Mouse (Mus musculus) kidney, postnatal 14 days (tissue): ENCODE results near the gene Alyref2.
"Not testable (repeated sequence)": the region's sequence is repeated elsewhere in the genome, so short reads cannot be mapped to it uniquely, and the experiment has no call there.

Experiments used
- DNase-seq: peaks from one replicate; pipeline ENCODE4 v3.0.0; 2022; ENCODE audit warnings: mixed read lengths

The Alyref2 gene

DNA sequence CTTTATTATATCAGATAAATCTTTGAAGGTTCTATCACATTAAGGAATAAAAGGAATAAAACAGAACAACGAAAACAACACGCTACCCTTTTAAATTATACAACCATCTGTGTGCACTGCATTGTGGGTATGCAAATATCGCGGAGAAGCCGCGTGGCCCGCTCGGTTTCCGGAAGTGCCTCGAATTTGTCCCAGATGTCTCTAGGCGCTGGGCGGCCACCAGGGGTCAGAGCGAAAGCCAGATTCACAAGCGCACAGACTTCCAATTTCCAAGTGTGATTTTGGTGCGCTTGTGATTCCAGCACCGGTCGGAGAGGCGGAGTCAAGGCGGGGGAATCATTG is at the start of gene Alyref2:
Gene Alyref2, plus strand, starts transcription at position 229 of the 342 bp plus-strand sequence.
- DNase-seq: peak; percentile 96

DNA sequence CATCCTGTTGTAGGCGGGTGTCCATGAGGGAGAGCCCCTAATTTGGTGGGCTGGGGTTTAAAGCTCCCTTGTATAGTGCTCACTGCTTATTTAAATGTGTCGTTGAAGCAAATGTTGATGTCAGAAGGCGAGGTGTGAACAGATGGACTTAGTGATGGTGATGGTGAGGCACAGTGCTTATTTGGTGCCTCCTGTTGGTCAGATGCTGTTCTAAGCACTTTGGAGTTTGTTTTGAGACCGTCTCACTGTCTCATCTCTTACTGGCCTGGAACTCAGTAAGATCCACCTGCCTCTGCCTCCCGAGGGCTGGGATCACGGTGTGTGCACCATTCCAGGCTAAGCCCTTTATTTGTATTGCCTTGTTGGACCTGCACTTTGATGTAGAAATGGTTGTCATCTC is 48.4 kb upstream of the Alyref2 start:
- DNase-seq: no peak

DNA sequence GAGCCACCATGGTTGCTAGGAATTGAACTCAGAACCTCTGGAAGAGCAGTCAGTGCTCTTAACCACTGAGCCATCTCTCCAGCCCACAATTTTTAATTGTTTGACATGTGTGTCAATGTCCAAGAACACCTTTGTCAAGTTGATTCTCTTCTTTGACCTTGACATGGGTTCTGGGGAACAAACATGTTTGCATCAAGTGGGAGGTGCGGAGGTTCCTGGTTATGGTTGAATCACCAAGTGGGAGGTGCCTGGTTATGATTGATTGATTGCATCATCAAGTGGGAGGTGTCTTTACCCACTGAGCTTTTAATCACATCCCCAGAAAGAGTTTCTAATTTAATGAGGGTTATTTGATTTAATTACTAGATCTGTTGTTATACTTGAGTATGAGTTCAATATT is 45.7 kb upstream of the Alyref2 start:
- DNase-seq: no peak

DNA sequence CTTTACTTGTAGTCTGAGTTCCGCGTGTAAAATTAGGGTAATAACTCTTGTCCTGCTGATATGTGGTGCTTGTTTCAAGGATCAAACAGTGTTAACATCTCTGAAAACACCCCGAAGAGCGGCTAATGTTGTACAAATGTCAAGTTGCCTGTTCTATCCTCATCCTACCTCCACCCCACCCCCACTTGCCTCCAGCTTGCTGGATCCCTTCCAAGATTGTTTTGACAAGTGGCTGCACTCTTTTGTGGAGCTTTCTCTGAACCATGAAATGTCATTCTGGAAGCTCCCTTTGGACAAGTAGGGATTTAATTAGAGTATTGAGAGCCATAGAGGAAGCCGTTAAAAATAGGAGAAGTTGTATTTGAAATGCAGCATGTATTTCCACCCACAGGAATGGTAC is 43.5 kb upstream of the Alyref2 start:
- peak; percentile 56 for DNase-seq

DNA sequence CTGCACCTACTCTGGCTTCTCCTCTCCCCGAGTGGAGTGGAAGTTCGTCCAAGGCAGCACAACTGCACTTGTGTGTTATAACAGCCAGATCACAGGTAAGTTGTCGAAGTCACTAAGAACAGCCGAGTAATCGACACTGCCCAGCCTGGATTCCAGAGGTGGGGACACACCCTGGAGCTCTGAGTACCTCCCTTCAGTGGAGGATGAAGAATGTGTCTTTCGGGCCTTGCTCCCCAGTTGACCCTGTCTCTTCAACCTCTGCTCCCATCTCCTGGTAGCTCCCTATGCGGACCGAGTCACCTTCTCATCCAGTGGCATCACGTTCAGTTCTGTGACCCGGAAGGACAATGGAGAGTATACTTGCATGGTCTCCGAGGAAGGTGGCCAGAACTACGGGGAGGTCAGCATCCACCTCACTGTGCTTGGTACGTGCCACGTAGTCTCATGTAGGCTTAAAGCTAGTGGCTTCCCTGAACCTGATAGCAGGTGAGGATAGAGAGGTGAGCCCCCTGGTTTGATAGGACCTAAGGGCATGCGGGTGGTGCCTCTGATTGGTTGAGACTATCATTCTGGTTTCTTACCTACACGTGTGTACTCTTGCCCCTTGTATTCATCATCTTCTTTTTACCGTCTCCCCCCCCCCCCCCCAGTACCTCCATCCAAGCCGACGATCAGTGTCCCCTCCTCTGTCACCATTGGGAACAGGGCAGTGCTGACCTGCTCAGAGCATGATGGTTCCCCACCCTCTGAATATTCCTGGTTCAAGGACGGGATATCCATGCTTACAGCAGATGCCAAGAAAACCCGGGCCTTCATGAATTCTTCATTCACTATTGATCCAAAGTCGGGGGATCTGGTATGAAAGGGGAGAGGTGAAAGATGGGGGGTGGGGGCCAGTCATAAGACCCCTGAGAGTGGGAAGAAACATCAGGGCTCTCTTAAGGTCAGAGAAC is 42.5 kb upstream of the Alyref2 start:
- DNase-seq: no peak

DNA sequence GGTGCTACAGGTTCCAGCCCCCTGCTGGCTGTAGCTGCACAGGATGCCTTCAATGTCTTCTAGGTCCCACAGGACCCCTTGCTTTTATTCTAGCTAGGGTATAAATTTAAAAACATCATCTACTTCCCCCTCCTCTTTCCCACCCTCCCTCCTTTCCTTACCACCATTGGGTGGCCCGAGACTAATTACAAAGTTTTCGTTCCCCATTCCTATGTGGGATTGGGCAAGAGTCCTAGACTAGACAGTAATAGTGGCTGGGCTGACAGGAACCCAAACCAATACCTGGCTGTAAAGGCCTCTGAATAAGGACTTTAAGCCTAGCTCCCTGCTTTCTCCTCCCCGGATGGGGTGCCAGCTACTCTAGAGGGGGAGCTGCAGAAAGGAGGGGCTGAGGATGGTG is 40.1 kb upstream of the Alyref2 start:
- DNase-seq: no peak

DNA sequence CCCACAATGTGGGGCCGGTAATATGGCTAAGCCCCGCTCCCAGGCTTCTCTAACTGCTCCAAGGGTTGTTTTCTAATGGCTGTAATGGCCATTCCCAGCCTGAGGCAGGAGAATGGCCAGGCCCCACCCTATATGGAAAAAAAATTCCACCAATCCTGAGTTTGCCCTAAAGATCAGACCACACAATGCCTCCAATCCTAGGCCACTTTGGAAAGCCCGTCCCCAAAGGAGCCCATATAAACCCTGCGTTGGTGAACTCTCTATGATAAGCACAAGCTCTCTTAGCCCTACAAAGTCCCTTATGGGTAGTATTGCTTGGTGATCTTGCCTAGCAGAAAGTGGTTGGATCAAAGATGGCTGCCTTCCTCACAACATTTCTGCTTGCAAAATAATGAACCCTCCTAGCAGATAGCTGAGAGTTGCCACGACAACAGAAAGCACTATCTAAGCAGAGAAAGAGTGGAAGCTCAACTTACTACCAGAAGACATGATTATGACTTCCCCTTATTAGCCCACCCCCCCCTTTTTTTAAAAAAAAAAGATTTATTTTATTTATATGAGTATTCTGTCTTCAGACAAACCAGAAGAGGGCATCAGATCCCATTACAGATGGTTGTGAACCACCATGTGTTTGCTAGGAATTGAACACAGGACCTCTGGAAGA is 37.4 kb upstream of the Alyref2 start:
- no peak for DNase-seq

DNA sequence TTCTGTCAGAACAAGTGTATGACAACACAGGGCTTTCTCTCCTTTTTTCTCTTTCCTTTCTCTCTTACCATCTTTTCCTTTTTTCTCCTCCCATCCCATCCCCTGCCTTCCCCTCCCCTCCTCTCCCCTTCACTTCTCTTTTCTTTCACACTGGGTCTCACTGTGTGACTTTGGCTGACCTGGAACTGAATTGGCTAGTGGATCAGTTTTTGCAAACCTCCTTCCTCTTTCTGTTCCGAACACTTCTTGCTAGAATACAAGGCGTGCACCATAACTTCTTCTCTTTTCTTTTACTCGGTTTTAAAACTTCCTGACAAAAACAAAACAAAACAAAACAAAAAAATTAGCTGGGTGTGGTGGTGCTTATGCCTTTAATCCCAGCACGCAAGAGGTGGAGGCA is 36.7 kb upstream of the Alyref2 start:
- no peak for DNase-seq

DNA sequence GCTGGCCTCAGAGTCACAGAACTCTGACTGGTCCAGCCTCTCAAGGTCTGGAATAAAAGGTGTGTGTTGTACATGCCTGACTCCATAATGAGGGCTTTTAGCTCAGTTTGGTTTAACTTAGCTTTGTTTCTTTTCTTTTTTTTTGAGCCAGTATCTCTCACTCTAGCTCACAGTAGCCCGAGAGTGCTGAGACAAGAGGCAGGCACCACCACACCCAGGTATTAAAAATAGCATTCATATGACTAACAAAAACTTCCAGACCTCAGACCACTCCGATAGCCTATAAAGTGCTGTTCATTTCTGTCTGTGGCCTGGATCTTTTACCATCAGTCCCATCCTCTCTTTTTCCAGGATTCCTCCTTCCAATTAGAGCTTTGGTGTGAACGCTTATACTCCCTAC is 33.6 kb upstream of the Alyref2 start:
- DNase-seq: no peak

DNA sequence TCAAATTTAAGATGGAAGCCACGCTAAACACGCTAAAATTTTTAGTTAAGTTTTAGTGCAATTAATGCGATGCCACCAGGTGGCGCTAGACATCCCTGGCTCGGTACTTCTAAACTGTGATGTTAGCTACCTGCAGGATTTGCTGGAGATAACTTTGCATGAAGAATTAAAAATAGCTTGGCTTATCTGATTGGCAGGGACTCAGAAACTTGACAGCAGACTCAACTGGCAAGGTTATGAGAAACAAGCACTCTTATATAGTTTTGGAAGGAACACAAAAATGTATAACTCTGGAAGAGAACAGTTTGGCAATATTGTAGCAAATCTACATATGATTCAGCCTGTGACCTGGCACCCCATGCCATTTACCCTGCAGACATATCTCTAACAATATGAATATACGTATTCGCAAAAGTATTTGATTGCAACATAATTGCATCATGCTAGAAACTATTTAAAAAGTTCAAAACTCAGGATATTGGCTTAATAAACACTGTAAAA is 32.9 kb upstream of the Alyref2 start:
- peak; percentile 73 for DNase-seq

DNA sequence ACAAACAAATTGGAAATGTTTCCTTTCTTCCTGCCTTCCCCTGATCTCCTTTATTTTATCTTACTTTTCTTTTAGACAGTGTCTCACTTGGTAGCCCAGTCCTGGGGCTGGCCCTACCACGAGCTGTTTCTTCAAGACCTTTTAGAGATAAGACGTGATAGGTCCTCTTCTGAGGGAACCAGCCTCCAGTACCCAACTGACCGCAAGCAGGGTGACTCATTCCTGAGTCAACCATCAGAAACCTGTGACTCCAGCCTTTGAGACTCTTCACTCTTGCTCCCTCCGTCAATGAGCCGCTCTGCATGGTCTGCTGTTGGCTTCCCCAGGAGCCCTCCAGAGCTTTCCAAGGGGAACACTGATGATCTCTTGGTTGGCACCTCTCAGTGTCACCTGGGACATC is 32.4 kb upstream of the Alyref2 start:
- DNase-seq: no peak

DNA sequence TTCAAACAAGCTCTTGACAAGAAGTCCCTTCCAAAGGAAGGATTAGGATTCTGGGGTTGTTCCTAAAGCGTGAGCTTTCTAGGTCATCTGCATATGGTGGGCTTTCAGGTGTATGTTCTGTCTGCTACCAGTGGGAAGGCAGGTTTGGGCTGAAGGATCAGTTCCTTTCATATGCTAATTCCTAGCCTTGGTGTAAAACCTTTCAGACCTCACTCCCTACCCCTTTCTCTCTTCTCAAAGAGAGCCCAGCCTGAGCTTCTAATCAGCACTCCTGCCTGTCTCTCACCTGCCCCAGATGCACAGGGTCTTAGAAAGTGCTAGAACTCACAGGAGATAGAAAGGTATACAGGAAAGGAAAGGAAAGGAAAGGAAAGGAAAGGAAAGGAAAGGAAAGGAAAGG is 31.8 kb upstream of the Alyref2 start:
- no peak for DNase-seq

DNA sequence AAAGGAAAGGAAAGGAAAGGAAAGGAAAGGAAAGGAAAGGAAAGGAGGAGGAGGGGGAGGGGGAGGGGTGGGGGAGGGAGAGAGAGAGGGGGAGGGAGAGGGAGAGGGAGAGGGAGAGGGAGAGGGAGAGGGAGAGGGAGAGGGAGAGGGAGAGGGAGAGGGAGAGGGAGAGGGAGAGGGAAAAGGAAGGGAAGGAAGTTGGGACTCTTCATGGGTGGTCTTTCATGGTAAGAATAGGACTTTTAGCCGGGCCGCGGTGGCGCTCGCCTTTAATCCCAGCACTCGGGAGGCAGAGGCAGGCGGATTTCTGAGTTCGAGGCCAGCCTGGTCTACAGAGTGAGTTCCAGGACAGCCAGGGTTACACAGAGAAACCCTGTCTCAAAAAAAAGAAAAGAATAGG is 31.3 kb upstream of the Alyref2 start:
- not testable (repeated sequence) for DNase-seq

DNA sequence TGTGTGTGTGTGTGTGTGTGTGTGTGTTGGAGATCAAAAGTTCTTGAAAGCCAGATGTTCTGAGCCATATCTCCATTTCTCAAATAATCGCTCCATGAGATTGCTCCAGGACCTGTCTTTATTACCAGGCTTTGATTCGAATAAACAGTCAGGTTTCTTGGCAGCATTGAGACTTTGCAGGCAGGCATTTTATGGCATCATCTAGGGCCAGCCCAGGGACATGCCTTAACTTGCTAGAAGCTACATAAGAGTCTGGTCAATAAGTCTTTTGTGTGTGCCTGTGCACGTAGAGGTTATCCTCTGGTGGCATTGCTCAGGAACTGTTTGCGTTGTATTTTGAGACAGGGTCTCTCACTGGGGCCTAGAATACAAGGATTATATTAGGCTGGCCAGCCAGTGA is 29.8 kb upstream of the Alyref2 start:
- DNase-seq: no peak

DNA sequence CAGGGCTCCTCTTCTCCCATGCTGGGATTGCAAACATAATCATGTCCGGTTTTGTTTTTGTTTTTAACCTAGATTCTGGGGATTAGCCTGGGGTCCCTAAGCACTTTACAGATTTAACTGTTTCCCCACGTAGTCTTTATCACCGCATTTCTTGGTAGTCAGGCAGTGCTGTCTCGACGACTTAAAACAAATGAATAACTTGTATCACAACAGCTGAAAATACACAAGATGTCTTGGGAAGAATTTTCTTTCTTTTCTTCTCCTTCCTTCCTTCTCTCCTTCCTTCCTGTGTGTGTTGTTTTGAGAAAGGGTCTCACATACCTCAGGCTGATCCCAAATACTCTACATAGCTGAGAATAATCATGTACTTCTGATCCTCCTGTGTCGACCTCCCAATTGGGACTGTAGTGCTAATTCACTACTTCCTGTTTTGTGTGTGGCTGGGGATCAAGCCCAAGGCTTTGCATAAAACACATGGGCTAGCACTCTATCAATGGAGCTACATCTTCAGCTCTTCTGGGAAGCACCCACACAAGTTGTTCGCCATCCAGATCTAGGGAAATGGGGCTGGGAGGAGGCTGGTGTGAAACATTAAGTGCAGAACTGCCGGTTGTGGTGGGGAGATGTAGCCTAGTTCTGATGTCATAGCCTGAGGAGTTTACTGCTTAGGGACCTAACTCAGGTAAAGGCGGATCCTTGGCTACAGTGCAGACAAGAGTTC is 29.2 kb upstream of the Alyref2 start:
- DNase-seq: no peak

DNA sequence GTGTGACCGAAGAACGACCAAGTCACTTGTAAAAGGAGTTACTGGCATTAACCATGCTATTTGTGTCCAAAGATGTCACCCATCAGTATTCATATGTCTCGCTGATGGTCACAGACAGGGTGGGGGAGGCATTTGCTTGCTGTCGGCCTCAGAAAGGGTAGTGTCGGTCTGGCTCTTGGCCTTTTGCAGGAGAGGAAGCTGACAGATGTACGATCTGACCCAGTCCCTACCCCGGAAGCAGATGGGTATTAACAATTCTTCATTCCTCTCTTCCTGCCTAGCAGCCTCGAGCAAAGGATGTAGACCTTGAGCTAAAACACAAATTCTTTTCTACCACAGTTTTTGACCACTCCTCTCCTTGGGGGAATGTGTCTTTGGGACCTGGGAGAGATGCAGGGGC is 26.2 kb upstream of the Alyref2 start:
- DNase-seq: no peak

DNA sequence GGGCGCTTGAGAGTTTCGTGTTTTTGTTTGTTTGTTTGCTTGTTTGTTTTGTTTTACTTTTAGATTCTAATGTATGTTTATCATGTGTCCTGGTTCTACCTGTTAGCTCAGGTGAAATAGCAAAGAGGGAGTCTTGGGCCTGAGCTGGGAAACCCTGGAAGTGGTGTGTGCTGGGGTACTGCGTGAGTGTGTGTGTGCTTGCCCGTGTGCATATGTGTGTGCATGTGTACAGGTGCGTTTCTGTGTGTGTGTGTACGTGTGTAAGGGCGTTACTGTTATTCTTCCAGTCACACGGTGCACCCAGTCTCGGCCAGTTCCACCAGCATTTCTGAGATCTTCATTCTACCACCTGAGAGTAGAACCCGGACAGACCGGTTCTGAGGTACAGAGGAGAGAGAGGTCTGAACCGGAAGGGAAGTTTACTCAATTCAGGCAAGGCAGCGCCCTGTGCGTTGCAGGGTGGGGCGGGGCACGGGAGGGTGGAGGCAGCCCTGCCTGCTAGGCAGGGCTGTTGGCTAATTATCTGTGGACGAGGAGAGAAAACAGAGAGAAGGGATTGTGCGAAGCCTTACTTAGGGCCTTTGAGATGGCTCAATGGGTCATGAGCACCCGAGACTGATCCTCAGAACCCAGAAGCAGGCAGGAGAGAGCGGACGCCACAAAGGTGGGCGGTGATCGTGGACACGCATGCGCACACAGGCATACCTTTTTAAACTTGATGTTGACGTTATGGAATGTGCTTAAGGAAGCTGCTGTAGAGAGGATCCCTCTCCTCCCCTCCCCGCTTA is 25.3 kb upstream of the Alyref2 start:
- DNase-seq: peak; percentile 41

DNA sequence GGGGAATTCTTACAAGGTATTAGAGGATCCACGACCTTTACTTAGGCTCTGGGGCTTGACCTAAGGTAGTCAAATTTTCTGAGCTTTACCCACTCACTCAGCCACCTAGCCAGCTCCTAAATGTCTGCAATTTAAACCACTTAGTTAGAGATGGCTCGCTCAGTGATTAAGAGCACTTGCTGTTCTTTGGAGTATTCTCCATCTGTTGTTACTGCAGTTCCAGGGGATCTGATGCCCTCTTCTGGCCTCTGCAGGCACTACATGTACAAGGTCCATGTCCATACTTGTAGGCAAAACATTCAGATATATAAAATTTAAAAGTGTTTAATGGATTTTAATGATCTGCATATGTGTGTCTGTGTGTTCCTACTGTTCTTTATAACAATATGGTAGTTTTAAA is 24.3 kb upstream of the Alyref2 start:
- DNase-seq: peak; percentile 82

DNA sequence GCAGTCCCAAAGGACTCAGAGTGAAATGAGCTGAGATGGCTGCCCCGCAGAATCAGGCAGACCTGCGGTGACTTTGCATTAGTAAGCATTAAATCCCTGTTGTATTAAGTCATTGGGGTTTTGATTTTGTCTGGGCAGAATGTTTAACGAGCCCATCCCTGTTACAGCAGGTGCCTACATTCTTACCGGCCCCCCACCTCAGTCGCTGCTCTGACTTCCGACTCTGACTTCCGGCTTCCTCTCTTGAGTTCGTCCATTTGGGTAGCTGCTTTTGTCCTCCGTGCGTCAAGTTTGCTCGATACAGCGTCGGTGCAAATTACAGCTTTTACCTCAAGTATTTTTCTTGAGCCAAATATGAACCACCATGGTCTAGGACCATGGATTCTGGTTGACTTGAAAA is 9.0 kb upstream of the Alyref2 start:
- no peak for DNase-seq

DNA sequence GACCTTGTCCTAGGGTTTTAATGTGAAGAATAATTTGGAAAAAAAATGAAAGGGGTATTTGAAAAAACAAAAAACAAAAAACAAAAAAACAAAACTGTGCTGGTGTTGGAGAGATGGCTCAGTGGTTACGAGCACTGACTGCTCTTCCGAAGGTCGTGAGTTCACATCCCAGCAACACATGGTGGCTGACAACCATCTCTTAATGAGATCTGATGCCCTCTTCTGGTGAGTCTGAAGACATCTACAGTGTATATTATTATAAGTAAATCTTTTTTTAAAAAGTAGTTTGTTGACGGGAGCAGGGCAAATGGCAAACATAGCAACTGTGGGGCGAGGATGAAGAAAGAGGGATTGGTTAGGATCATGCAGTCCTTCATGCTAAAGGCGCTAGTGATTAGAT is 7.9 kb upstream of the Alyref2 start:
- no peak for DNase-seq

DNA sequence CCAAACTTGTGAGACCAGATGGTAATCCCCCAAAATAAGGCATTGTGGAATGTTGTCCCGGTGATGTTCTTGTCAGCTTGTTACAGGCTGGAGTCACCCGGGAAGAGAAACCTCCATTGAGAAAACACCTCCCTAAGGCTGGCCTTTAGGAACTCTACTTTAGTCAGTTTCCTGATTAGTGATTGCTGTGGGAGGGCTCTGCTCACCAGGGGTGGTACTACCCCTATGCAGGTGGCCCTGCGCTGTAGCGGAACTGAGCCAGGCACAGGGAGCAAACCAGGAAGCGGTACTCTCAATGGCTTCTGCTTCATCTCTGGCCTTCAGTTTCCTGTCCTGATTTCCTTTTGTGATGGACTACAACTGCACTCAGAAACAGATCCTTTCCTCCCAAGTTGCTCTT is 3.4 kb upstream of the Alyref2 start:
- no peak for DNase-seq

DNA sequence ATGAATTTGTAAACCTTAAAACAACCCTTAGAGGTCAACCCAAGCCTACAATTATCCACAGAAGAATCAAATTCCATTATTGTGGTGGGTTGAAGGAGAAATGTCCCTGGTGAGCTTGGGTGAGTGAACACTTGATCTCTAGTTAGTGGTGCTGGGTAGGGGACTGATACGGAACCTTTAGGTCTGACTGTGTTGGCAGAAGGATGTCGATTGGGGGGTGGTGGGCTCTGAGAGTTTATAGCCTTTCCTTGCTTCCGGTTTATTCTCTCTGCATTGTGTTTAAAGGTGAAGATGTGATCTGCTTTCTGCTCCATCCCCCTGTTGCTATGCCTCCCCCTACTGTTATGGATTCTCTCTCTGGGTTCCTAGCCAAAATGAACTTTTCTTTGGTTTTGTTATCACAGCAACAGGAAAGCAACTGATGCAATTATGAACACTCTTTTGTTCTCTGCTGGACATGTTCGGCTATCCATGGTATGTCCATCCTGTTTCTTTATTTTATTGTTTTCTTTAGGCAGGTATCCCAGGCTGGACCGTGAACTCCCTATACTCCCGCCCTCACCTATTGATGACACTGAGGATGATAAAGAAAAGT is 2.2 kb upstream of the Alyref2 start:
- no peak for DNase-seq
